Mouse (Mus musculus) midbrain, embryonic 12.5 days (tissue): Measurements from ENCODE around the gene Lrrc74b. TPM values are rescaled to one million over a fixed set of nuclear protein-coding genes. Genes with fewer than 3 reads are reported as not detected.

Experiments used
- ATAC-seq: fragments of 200-750 bp; cut with Nextera tagmentation; 2 replicates; pipeline ENCODE4 v1.8.0; 2017; ENCODE audit warnings: low read depth, moderate TSS enrichment, moderate library complexity; ENCODE audit not compliant: low FRiP score
- H3K27ac ChIP-seq: fragments of 300-500 bp; sonication (generic); replicated peaks from 2 replicates; pipeline ENCODE4 v1.5.1; 2016; ENCODE audit warnings: mild to moderate bottlenecking
- H3K27me3 ChIP-seq: fragments of 300-500 bp; sonication (generic); 2 replicates; pipeline ENCODE4 v1.6.1; 2016; ENCODE audit warnings: mild to moderate bottlenecking
- H3K36me3 ChIP-seq: fragments of 300-500 bp; sonication (generic); 2 replicates; pipeline ENCODE4 v1.6.1; 2016
- H3K4me1 ChIP-seq: fragments of 300-500 bp; sonication (generic); 2 replicates; pipeline ENCODE4 v1.6.1; 2016
- H3K4me2 ChIP-seq: fragments of 300-500 bp; sonication (generic); replicated peaks from 2 replicates; pipeline ENCODE4 v1.6.1; 2016; ENCODE audit warnings: mild to moderate bottlenecking, moderate library complexity
- H3K4me3 ChIP-seq: fragments of 300-500 bp; sonication (generic); 2 replicates; pipeline ENCODE4 v1.5.1; 2016; ENCODE audit warnings: mild to moderate bottlenecking
- H3K9ac ChIP-seq: fragments of 300-500 bp; sonication (generic); replicated peaks from 2 replicates; pipeline ENCODE4 v1.6.1; 2016; ENCODE audit warnings: mild to moderate bottlenecking, moderate library complexity
- H3K9me3 ChIP-seq: fragments of 300-500 bp; sonication (generic); 2 replicates; pipeline ENCODE4 v1.6.1; 2016; ENCODE audit warnings: mild to moderate bottlenecking
- WGBS: fragments of 180-500 bp; shearing (Covaris S2); methylation state at CpG from one replicate; pipeline ENCODE4 v1.1.7; 2016; 5-methylcytosine and 5-hydroxymethylcytosine counted together
- polyA plus RNA-seq: library from polyadenylated mRNA; unstranded; fragments of >200 nt; fragmentation: Nextera tagmentation; extraction: Ambion mirVana; gene quantifications from 2 replicates; pipeline ENCODE4 v1.2.1, GENCODE M21; 2016

Gene Lrrc74b
- polyA plus RNA-seq, 1 experiment from 2014 or later: 0.40 TPM

GRCm38 (mm10) chr16:17536584-17536983, 24.5 kb downstream of the Lrrc74b start:
- Histone ChIP-seq H3K27ac (no peak overlapping the region), H3K27me3 (no peaks in the 10 kb centered on the region), H3K4me2 (no peak overlapping the region), H3K36me3 (no peaks in the 10 kb centered on the region), H3K9ac (no peak overlapping the region), H3K4me3 (no peak overlapping the region), H3K4me1 (peaks cover 8% of the 10 kb centered on the region), H3K9me3 (no peaks in the 10 kb centered on the region)
- WGBS: 91% methylated on average over 3 of the region's 3 CpGs
- no peak for ATAC-seq

DNA sequence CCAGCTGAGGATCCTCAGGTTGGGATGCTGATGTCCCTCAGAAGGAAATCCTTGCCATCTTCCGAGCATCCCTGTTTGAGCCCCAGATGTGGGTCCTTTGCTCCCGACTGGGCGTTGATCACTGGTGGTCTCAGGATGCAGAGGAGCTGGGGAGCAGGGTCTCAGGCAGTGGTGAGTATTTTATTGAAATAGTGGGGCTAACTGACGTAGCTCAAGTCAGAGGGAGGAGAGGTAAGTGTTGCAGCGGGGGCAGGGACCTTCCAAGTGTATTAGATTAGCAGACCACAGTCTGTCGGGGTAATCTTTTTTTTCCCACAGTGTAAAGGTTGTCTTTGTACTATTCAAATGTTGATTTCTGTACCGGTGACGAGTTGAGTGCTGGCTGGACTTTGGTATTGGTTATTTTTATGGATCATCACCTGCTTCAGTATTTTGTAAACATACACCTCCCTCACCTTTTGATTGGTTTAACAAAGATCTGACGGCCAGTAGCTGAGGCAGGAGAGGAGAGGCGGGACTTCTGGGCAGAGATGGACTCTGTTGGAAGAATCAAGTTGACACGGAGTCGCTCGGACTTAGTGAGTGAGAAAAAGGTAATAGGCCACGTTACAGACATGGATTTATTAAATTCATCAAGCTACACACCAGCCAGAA, 28.2 kb downstream of the Lrrc74b start:
- H3K4me1 ChIP-seq: peaks cover 22% of the 10 kb centered on the region
- 0 out of 2 replicates have a peak overlapping the region, but pooled peaks have one; percentile 88 for H3K4me2 ChIP-seq
- H3K9ac ChIP-seq: no peak overlapping the region
- H3K9me3 ChIP-seq: no peaks in the 10 kb centered on the region
- WGBS: 74% methylated on average over 14 of the region's 14 CpGs
- peaks cover 11% of the 10 kb centered on the region for H3K36me3 ChIP-seq
- H3K27me3 ChIP-seq: no peaks in the 10 kb centered on the region
- ATAC-seq: no peak
- no peak overlapping the region for H3K27ac ChIP-seq
- no peak overlapping the region for H3K4me3 ChIP-seq

- no peaks in the 10 kb centered on the region for H3K27me3 ChIP-seq
- 61% methylated on average over 4 of the region's 4 CpGs for WGBS
- H3K4me1 ChIP-seq: peaks cover 22% of the 10 kb centered on the region
- no peak overlapping the region for H3K27ac ChIP-seq
- H3K9me3 ChIP-seq: no peaks in the 10 kb centered on the region
- H3K36me3 ChIP-seq: peaks cover 17% of the 10 kb centered on the region
- H3K4me3 ChIP-seq: no peak overlapping the region
- no peak overlapping the region for H3K9ac ChIP-seq
- ATAC-seq: no peak
- peak overlapping the region; percentile 88; the same call in 1 of the 2 replicates for H3K4me2 ChIP-seq
These were observed 28.8 kb downstream of the Lrrc74b start for GRCm38 (mm10) chr16:17532271-17532670.

- H3K4me1 ChIP-seq: peaks cover 22% of the 10 kb centered on the region
- H3K4me2 ChIP-seq: peak within 1 kb of the TSS; percentile 88
- ATAC-seq: peak; percentile 96
- H3K9ac ChIP-seq: peak within 1 kb of the TSS; percentile 86
- WGBS: under 1% methylated on average over 67 of the region's 67 CpGs
- H3K36me3 ChIP-seq: peaks cover 32% of the 10 kb centered on the region
- H3K27me3 ChIP-seq: no peaks in the 10 kb centered on the region
- H3K27ac ChIP-seq: peak within 1 kb of the TSS; percentile 94
- H3K4me3 ChIP-seq: peak within 1 kb of the TSS; percentile 71
- no peaks in the 10 kb centered on the region for H3K9me3 ChIP-seq
These were observed 30.3 kb downstream of the Lrrc74b start, which contains the start of gene Thap7 for GRCm38 (mm10) chr16:17530640-17531288. Thap7 (minus strand) TSS chr16:17531136.

DNA sequence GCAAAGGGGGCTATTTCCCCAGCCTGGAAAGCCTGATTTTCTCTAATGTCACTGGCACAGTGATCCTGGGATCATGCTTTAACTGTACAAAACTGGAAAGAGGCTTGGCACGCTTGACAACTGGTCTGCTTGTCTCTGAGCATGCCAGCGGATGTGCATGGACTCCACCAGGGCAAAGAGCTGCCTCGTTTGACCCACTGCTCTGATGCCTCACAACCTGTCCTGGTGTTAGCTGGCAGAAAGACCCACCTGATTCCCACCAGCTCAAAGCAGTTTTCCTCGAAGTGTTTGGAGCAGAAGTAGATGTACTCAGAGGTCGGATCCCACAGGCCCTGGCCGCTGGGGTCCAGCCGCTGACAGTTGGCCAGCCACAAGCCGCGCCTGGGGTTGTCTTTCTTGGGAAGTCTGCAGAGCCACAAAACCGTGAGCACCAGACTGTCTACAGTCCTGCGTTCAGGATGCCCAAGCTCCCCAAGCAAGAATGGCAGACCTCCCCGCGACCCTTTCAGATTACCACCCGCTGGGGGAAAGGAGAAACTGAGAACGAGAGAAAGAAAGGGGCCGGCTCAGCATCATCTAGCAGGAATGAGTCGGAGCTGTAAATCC, 31.0 kb downstream of the Lrrc74b start:
- H3K9me3 ChIP-seq: no peaks in the 10 kb centered on the region

DNA sequence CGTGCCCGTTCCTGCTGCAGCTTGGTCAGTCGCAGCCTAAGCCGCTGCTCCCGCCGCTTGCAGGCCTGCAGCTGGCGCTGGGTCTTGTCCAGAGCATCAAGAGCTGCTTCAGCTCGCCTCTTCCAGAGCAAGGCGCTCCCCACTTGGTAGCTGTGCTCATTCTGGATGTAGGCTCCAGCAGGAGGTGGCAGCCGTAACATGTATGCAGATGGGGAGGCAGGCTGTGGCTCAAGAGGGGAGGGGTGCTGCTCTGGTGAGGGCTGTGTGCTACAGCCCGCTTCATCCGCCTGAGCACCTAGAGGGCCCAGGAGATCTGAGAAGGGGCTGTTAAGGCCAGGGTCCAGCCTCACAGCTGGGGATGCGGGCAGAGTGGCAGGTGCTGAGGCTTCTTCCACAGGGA, 32.8 kb downstream of the Lrrc74b start:
- Histone ChIP-seq H3K4me1 (peaks cover 22% of the 10 kb centered on the region), H3K36me3 (peaks cover 55% of the 10 kb centered on the region), H3K27ac (peak overlapping the region; percentile 46; the same call in 1 of the 2 replicates), H3K4me3 (no peak overlapping the region), H3K4me2 (no peak overlapping the region), H3K9me3 (no peaks in the 10 kb centered on the region), H3K9ac (no peak overlapping the region), H3K27me3 (no peaks in the 10 kb centered on the region)
- ATAC-seq: no peak
- 89% methylated on average over 13 of the region's 13 CpGs for WGBS

More for the DNA sequence above, 31.0 kb downstream of the Lrrc74b start:
- no peak; the same call in 1 of the 2 replicates for ATAC-seq
- Histone ChIP-seq H3K36me3 (peaks cover 39% of the 10 kb centered on the region), H3K9ac (peak overlapping the region; percentile 86), H3K27ac (peak overlapping the region; percentile 94), H3K27me3 (no peaks in the 10 kb centered on the region), H3K4me1 (peaks cover 22% of the 10 kb centered on the region), H3K4me3 (peak overlapping the region; percentile 71), H3K4me2 (peak overlapping the region; percentile 88)
- 19% methylated on average over 17 of the region's 17 CpGs for WGBS

DNA sequence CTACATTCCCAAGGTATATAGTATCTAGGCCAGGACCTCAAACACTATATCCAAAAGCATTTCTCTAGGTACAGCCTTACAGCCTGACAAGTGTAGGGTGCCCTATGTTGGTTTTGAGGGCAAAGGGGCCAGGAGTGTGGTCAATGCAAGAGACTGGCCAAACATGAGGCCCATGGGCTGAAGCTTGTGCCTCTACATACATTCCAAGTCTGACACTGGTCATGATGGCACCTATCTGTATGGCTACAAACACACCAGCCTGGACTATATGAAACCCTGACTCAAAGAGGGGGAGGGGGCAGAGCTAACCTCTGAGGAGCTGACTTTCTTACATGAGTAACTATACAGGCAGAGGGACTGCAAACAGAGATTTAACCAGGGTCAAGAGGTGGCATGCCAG, 33.4 kb downstream of the Lrrc74b start:
- ATAC-seq: no peak
- Histone ChIP-seq H3K36me3 (peaks cover 61% of the 10 kb centered on the region), H3K27ac (no peak overlapping the region), H3K4me1 (peaks cover 22% of the 10 kb centered on the region), H3K4me3 (no peak overlapping the region), H3K27me3 (no peaks in the 10 kb centered on the region), H3K9ac (no peak overlapping the region), H3K9me3 (no peaks in the 10 kb centered on the region), H3K4me2 (no peak overlapping the region)

- H3K4me2 ChIP-seq: no peak overlapping the region
- H3K9ac ChIP-seq: no peak overlapping the region
- no peak overlapping the region for H3K4me3 ChIP-seq
- no peak for ATAC-seq
- H3K27me3 ChIP-seq: no peaks in the 10 kb centered on the region
- WGBS: 96% methylated on average over 6 of the region's 6 CpGs
- H3K4me1 ChIP-seq: peaks cover 10% of the 10 kb centered on the region
- H3K27ac ChIP-seq: no peak overlapping the region
- peaks cover 75% of the 10 kb centered on the region for H3K36me3 ChIP-seq
- no peaks in the 10 kb centered on the region for H3K9me3 ChIP-seq
These were observed 34.8 kb downstream of the Lrrc74b start for GRCm38 (mm10) chr16:17526223-17526622.

- Histone ChIP-seq H3K9ac (no peak overlapping the region), H3K4me1 (peaks cover 10% of the 10 kb centered on the region), H3K36me3 (peaks cover 82% of the 10 kb centered on the region), H3K9me3 (no peaks in the 10 kb centered on the region), H3K27ac (no peak overlapping the region), H3K4me3 (no peak overlapping the region), H3K4me2 (no peak overlapping the region), H3K27me3 (no peaks in the 10 kb centered on the region)
- ATAC-seq: no peak
- WGBS: 89% methylated on average over 3 of the region's 3 CpGs
These were observed 35.5 kb downstream of the Lrrc74b start for GRCm38 (mm10) chr16:17525524-17525923.

DNA sequence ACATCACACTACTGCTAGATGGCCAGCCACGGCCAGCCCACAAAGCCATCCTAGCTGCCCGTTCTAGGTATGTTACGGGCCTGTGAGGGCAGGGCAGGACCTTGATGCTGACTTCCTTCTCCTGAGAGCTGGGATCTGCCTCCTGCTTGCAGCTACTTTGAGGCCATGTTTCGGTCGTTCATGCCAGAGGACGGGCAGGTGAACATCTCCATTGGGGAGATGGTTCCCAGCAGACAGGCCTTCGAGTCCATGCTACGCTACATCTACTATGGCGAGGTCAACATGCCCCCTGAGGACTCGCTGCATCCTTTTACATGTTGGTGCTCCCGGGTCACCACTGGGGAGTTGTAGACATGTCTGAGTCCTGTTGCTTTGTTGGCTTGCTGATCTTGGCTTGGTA, 36.9 kb downstream of the Lrrc74b start:
- Histone ChIP-seq H3K27ac (no peak overlapping the region), H3K36me3 (peaks cover 96% of the 10 kb centered on the region), H3K4me3 (no peak overlapping the region), H3K27me3 (no peaks in the 10 kb centered on the region), H3K9me3 (no peaks in the 10 kb centered on the region), H3K4me2 (no peak overlapping the region), H3K4me1 (no peaks in the 10 kb centered on the region), H3K9ac (no peak overlapping the region)
- WGBS: 95% methylated on average over 11 of the region's 11 CpGs
- ATAC-seq: no peak

DNA sequence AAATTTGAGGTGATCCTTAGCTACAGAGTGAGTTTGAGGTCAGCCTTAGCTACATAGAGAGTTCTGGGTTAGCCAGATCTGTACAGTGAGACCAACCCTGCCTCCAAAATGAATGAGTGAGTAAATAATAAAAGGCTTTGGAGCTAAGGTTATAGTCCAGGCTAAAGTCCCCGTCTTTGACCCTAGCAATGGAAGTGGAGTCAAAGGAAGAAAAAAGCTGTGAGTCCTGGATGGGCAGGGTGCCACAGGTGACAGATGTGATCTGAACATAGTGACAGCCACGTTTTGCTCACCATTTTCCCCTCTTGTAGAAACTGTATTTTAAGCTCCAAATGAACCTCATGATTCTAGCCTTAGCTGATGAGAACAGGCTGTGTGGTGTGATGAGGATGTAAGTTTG, 42.1 kb downstream of the Lrrc74b start:
- H3K4me2 ChIP-seq: no peak overlapping the region
- H3K9ac ChIP-seq: no peak overlapping the region
- no peaks in the 10 kb centered on the region for H3K27me3 ChIP-seq
- no peaks in the 10 kb centered on the region for H3K4me1 ChIP-seq
- H3K9me3 ChIP-seq: no peaks in the 10 kb centered on the region
- WGBS: 74% methylated on average over 2 of the region's 2 CpGs
- ATAC-seq: no peak
- no peak overlapping the region for H3K27ac ChIP-seq
- H3K36me3 ChIP-seq: peaks cover 96% of the 10 kb centered on the region
- H3K4me3 ChIP-seq: no peak overlapping the region

DNA sequence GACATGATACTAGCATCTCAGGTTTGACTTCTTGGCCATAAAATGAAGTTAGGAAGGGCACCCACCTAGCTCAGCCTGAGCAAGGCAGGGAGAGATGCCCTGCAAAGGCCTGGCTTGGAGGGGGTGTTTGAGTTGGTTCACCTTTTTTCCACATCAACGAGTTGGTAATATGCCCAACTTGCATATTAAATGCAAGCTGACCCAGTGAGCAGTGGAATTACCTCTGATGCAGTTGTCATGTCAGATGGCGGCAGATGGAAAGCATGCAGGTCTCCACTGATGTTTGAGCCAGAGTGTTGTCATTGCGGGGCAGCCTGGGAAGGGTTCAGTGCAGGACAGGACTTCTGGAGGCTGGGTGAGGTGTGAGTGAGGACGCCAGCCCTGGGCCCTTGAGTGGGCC, 49.6 kb downstream of the Lrrc74b start:
- Histone ChIP-seq H3K36me3 (peaks cover 50% of the 10 kb centered on the region), H3K4me3 (no peak overlapping the region), H3K4me2 (no peak overlapping the region), H3K9me3 (no peaks in the 10 kb centered on the region), H3K27me3 (peaks cover 4% of the 10 kb centered on the region; the same call in 1 of the 2 replicates), H3K27ac (no peak overlapping the region), H3K4me1 (peaks cover 15% of the 10 kb centered on the region), H3K9ac (no peak overlapping the region)
- WGBS: 95% methylated on average over 4 of the region's 4 CpGs
- ATAC-seq: no peak
